Mouse (Mus musculus): Measurements from ENCODE around the gene Fmnl1. TPM values are rescaled to one million over a fixed set of nuclear protein-coding genes. Genes with fewer than 3 reads are reported as not detected.

Gene Fmnl1
- total RNA-seq, 2 experiments from 2014 or later: 83.4 to 87.0 TPM

DNA sequence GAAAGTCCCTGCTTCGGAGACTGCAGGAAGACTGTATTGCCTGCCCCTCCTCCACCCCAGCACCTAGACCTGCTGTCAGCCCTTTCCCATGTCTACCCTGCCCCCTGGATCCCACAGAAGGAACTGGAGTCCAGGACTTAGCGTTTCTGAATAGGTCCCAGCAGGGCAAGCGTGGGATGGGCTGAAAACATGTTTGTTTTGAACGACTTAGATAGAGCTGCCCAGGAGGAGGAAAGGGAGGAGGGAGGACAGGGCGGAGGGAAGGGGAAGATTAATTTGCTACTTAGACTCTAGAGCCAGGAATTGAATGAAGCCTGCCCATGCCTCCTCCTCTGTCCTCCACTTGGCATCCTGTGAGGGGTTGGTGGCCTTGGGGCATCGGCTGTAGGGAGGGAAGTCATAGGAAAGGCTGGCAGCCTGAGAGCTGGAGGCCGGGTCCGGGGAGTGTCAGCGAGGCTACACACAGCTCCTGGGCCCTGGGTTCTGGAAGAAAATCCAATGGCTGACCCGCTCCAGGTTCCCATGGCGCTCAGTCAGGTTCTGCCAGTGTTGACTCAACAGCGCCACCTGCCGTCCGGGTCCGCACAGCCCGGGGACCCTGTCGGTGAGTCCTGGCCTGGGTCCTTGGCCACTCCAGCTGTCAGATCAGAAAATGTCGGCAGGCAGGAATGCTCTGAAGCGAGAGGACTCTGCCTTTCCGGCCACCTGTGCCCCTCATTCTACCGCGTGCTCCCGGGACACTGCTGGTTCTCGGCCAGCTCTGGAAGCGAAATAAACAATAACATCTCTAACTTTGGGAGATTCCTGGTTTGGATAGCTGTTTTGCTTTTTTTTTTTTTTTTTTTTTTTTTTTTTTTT lies 12.1 kb upstream of the Fmnl1 start:
- DNase-seq (ENCODE audit: low spot score in 2 of 2): peak; percentile 98

DNA sequence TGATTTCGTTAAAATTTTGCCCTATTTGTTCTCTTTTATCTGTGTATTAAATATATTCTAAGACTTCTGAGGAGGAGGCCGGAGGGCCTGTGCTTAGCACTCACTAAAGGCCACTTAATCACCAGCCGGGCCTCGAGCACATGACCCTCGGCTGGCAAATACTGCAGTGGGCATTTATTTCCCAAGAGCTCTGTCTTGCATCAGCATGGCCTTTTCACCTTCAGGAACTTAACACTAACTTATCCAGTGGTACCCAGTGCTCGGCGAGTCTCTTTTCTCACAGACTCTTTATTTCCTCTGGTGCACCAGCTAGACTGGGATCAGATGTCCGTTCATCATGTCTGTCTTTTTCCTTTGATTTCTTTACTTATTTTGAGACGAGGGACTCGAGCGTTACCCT lies 10.2 kb upstream of the Fmnl1 start:
- DNase-seq (ENCODE audit: low spot score in 2 of 2): no peak

DNA sequence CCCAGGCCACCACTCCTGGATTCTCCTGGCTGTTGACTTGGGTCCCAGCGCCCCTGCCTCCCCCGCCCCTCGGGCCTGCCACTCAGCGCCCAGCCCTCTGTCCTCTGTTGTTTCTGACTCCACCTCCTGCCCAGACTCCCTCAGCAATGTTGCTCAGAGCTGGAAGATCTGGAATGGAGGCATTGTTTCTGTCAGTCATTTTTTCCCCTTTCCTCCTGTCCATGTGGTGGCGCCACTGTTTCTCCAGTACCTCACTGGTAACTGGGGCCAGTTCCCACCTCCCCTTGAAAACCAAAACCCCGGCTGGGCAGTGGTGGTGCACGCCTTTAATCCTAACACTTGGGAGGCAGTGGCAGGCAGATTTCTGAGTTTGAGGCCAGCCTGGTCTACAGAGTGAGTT lies 9.5 kb upstream of the Fmnl1 start:
- DNase-seq (ENCODE audit: low spot score in 2 of 2): no peak

DNA sequence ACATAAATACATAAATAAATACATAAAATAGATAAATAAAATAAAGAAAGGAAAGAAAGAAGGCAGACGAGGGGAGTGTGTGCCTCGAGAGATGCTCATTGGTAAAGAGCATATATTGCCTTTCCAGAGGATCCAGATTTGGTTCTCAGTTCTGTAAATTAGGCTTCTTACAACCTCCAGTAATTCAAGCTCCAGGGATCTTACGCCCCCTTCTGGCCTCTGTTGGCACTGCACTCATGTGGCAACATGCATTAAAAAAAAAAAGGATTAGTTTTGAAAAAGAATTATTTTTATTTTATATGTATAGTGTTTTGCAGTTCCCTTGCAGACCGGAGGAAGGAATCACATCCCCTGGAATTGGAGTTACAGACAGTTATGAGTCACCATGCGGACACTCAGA lies 8.8 kb upstream of the Fmnl1 start:
- no peak for DNase-seq (ENCODE audit: low spot score in 2 of 2)

DNA sequence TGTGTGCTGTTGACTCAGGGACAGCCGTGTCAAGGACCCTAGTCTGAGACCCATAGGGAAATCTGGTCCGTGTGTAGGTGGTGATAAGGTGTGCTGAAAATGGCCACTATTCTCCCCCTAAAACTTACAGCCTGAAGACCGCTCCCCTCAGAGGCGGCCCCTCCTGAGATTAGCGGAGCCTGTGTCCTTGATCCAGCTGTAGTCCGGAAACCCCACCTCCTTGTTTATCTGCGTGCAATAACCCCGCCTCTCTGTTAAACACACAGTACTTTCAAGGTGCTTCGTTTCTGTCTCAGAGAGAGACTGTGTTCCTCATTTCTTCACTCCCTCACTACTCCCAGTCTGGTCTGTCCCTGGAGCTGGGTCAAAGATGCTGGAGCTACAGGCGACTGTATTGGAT lies 6.5 kb upstream of the Fmnl1 start:
- no peak for DNase-seq (ENCODE audit: low spot score in 2 of 2)

DNA sequence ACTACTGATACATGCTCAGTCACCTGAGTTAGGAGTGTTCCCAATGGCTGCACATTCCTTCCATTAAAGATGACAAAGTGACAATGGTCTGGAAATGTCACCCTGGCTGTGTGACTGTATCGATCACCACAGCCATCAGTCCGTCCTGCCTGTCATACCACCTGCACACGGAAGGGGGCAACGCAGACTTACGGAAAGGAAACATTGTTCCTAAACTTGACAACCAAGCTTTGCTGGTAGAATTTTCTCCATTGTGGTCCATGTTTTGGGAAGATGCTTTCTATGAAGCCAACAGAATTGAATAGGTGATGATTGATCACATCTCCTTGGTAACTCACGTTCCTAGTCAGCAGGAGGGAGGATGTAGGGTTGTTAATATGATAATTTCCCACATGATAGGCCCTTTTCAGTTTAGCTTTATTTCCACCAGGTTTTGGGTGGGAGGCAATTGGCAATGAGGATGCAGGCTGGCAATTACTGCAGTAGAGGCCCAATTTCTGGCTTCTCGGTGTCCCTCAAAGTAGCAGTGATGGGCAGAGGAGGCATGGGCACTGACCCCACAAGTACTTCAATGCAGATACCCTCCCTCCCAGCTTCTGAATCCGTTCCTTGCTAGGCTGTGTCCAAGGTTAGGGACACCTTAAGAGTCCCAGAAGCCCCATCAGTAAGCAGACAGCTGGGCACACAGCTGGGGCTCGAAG lies 2.1 kb upstream of the Fmnl1 start:
- DNase-seq (ENCODE audit: low spot score in 2 of 2): peak; percentile 82

DNA sequence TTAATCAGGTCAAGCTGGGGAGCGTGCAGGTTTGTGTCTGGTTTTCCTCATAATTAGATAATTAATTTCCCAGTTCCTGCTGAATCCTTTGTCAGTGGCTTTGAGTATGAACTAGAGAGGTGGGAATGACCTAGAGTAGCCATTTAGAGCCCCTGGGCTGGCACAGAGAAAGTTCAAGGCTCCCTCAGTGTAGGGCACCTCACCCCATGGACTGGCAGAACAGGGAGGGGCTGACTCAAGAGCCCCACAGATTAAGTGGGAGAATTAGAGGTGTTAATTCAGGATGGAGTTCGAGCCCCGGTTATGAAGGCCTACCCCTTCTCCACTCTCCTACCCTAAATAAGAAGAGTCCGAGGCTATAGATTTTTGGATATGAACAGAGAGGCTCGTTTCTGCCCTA lies 1.2 kb upstream of the Fmnl1 start:
- DNase-seq (ENCODE audit: low spot score in 2 of 2): no peak

DNA sequence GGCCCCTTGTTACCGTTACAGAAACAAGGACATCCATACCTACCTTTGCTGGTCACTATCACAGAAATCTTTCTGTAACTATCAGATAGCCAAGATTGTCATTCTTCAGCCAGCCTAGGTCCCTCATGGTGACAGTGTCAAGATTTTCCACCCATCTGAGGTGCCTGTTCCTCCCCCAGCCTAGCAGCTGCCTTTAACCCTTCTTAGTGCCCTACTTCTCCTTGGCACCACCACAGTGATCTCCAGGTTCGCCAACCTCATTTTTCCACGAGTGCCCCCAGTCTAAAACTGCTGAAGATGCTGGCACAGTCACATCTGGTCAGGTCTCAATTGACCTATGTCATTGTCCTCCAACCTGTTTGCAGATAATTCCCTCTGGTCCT lies 805 bp upstream of the Fmnl1 start:
- no peak for DNase-seq (ENCODE audit: low spot score in 2 of 2)

DNA sequence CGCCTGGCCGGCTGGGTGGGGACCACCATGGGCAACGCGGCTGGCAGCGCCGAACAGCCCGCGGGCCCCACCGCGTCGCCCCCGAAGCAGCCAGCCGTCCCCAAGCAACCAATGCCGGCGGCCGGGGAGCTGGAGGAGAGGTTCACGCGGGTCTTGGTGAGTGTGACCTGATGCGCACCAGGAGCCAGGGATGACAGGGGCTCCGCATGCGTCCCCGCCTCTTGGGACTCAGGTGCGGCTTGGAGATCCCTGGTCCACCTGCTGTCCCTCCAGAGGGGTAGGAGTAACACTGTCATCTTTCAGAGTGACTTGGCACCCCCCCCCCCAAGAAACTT lies 346 bp downstream of the Fmnl1 start:
- no peak for DNase-seq (ENCODE audit: low spot score in 2 of 2)

DNA sequence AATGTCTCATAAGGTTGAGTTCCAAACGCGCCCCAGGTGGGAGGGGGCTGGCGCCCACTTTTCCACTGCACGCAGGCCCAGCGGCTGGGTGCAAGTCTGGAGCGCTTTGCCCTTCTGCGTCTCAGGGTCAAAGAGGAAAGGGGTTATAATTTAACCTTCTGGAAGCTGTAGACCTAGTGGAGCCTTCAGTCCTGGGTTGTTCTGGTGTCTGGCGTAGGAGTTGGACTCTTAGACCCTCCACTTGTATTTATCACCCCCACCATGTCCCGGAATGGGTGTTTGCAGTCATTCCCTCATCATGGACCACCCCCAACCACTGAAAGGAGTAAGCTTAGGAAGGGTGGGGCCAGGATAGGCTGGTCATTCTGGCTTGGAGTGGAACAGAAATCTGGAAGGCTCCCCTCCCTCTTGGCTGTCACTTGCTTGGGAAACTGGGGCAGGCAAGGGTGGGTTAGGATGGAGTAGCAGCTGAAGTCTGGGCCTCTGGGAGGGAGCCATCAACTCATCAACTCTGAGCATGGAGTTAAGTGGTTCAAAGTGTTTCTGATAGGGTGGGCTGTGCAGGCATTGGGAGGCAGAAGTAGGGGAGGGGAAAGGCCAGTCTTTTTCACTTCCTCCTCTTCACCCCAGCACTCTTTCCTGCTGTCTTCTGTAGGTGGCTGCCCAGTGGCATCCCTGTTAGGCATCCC lies 940 bp downstream of the Fmnl1 start:
- DNase-seq (ENCODE audit: low spot score in 2 of 2): no peak

DNA sequence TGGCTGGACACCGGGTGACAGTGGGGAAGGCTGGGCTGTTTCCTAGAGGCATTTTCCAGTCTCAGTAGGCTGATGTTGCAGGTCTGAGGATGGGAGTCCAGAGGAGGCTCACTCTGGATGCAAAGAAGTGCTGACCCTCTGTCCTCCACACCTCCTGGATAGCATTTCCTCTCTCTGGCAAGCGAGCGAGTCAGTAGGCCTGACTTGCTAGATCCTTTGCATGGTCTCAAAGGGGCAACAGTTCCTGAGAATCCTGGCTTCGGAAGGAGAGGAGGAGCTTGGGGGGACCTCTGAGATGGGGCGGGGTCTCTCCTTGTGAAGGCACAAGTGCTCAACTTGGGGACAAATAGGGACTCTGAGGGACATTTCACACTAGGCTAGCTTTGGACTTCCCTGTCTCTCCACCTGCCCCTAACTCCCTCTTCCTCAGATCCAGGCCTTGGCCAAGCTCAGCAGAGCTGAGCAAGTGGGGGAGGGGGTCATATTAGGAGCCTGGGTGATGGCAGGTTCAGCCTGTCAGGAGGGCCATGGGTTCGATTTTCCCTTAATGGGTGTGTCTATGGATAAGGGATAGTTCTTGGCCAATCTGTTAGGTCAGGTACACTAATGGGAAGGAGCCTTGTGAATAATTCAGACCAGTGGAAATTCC lies 1.6 kb downstream of the Fmnl1 start:
- no peak for DNase-seq (ENCODE audit: low spot score in 2 of 2)

DNA sequence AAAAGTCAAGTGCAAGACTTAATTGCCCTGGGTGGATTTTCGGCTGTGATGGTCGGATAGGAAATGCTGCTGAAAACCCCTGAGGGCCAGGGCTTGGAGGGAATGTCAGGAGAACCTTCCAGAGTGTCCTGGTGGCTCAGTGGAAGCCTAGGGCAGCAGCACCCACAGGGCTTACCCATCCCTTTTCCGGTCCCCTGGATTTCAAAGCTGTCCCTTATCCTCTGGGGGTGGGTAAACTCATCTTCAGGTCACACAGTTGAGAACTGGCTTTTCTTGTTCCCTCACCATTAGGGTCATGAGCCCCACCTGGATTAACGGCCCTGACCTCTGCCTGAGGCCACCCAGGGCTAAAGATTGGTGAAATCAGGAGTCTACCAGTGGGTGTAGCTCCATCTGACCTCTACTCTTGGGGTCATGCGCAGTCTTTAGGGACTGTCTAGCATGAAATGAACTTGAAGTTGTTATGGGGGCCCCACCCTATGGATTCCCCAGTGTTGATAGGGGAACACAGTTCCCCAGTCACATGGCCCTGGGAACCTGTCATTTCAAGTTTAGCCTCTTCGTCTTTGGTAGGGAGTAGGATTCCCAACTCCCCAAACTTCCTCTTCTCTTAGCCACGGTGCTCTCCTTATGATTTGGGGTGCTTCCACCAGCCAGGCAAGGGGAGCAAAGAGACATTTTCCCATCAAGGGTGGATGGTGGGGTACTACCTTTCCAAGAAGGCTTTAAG lies 2.3 kb downstream of the Fmnl1 start:
- DNase-seq (ENCODE audit: low spot score in 2 of 2): no peak

DNA sequence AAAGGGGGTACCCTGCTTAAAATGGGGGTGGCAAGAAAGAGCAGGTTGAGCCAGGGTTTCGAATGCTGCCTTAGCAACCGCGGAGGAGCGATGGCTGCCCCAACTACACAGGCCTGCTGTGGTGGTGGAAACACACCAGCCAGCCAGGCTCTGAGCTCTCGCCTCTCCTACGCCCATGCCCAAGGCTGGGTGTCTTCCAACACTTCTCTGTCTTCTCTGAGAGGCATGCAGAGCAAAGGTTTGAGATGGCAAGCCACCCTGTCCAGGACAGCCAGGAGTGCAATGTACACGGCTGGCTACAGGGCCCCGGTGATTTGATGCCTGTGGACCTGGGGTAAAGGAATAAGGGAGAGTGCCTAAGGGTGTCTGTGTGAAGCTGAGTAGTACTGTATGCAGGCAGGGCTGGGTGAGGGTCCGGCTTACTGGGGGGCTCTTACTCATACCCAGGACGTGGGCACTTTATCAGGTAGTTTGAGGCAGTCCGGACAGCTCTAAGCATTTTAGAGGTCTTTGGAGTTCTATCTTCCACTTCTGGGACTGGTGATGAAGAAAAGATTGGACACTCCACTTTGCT lies 3.0 kb downstream of the Fmnl1 start:
- no peak for DNase-seq (ENCODE audit: low spot score in 2 of 2)

DNA sequence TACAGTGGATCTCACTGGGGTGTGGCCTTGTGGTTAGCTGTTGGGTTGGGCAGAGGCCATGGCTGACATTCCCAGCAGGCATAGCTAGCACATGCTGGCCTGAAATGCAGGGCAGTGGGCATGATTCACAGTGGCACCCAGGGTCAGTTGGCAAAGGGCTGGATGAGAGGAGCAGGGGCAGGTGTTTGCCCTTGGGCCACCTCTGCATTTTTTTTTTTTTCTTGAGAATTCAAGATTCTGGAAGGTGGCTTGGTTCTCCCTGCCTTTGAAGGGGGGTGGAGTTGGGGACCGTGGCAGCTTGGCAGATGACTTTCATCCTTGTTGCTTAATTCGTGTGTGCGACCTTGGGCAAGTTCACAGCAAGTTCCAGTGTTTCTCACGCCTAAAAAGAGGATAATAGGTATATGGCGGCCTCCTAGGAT lies 3.5 kb downstream of the Fmnl1 start:
- no peak for DNase-seq (ENCODE audit: low spot score in 2 of 2)

DNA sequence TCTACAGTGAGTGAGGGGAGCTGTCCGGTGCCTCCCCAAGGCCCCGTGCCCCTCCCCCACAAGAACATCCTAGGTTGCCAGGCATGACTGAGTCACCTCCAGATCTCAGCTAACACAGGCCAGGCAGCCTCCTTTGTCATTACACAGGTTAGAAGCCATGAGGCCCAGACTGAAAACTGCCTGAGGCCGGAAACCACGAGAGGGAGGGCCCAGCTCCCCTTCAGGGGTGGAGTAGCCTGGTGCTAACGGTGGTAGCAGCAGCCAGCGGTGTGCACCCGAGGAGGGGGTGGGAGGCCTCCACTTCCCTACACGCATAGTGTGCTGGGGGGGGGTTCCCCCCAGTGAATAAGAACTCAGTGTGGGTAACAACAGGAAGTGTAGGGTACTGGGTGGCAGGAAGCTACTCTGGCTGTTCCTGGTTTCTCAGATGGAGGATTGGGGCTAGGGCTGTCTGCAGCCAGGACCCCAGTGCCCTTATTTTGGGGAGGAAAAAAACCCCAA lies 4.0 kb downstream of the Fmnl1 start:
- no peak for DNase-seq (ENCODE audit: low spot score in 2 of 2)

DNA sequence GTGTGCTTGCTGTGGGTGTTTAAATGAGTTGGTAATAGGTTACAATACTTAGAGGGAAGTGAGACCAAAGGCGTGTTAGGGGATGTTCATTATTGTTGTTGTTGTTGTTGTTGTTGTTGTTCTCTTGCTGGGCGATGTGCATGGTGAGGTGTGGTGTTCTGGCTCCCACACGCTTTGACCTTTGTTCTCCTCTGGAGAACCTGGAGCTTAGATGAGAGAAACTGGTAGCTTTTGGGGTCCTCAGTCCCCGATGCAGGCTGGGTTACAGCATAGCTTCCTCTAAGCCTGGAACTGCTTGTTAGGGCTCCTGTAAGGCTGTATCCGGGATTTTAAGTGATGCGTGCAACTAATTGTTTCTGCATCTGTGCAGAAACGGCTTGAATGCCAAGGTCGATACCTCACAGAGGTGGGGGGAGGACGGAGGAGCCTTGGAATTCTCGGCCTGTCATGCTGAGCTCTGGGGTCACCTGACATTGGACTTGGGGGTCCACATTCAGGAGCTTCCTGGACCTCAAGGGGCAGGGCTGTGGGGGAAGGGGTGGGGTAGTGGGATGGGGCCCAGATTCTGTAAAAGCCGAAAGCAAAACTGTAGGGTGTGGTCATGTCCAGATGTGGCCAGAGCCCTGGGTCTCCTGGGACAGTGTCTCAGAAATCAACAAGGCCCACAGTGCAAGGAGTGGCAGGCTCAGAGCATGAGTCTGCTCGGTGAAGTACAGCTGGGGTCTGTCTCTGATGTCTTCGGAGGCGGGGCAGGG lies 5.0 kb downstream of the Fmnl1 start:
- DNase-seq (ENCODE audit: low spot score in 2 of 2): no peak

DNA sequence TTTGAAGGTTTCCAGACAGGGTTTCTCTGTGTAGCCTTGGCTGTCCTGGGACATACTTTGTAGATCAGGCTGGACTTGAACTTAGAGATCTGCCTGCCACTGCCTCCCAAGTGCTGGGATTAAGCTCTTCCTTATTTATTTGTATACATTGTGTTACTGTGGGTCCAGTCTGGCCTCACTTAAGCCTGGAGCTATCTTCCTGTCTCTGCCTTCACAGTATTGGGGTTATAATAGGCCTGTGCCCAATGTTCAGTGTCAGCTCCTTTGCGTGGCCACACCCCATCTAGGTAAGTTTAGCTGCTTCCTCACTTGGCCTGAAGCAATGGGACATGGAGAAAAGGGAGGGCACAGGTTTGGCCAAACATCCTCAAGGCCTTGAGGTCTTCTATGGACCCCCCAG lies 5.6 kb downstream of the Fmnl1 start:
- no peak for DNase-seq (ENCODE audit: low spot score in 2 of 2)

DNA sequence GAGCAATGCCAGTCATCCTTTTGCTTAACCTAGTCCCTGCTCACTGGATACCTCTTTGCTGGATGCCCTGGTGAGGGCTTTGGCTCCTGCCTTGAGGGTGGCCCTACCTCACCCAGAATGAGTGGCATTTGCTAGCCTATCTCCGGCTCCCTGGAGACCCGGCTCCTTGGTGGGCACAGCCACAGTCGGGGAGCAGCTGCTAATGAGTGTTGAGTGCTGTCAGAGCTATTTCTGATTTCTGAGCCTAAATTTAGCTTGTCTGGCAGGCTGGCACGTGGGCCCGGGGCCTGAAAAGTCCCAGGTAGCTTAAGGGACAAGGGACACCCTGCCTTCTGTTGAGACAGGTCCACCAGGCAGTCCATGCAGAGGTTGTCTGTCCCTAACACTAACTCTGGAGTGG lies 6.3 kb downstream of the Fmnl1 start:
- no peak for DNase-seq (ENCODE audit: low spot score in 2 of 2)

DNA sequence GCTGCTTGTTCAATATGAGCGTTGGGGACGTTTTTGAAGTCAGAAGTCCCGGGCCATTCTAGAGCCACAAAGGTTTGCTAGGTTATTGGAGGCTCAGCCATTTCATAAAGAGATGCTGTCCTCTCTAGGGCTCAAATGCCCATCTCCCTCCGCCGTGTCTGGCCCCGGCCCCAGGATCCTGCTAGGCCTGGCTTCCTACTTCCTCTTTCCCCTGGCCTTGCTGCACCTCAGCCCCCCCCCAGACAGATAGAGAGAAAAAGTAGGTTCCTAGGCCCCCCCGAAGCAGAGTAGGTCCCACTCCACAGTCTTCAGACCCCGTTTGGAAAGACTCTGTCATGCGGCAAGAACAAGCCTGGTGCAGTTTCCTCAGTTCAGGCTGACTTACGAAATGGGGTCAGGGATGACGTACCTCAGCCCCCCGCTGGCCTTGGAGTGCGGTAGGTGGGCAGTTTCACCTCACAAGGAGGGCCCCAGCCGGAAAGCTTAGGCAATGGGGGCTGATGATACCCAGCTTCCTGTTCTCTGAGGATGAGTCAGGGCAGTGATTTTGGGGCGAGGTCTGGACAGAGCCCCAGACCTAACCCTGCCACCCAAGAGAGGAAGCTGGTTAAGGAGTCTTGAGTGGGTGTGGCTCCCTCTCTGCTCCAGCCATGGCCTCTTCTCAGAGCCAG lies 7.0 kb downstream of the Fmnl1 start:
- DNase-seq (ENCODE audit: low spot score in 2 of 2): no peak
